Mouse (Mus musculus) liver, embryonic 12.5 days (tissue): ENCODE data around the gene Usp8. TPM values are rescaled to one million over a fixed set of nuclear protein-coding genes. Genes with fewer than 3 reads are reported as not detected.
A peak's percentile ranks its signal among the peaks of the same experiment; 100 is the strongest.

Experiments used
- ATAC-seq: fragments of 200-750 bp; cut with Nextera tagmentation; 2 replicates; pipeline ENCODE4 v1.8.0; 2017; ENCODE audit warnings: moderate number of reproducible peaks, mild to moderate bottlenecking, moderate library complexity
- H3K27ac ChIP-seq: fragments of 300-500 bp; sonication (generic); 2 replicates; pipeline ENCODE4 v1.5.1; 2016; ENCODE audit warnings: mild to moderate bottlenecking
- H3K27me3 ChIP-seq: fragments of 300-500 bp; sonication (generic); replicated peaks from 2 replicates; pipeline ENCODE4 v1.6.1; 2016; ENCODE audit warnings: mild to moderate bottlenecking, moderate library complexity
- H3K36me3 ChIP-seq: fragments of 300-500 bp; sonication (generic); 2 replicates; pipeline ENCODE4 v1.6.1; 2016; ENCODE audit warnings: mild to moderate bottlenecking, moderate library complexity
- H3K4me1 ChIP-seq: fragments of 300-500 bp; sonication (generic); 2 replicates; pipeline ENCODE4 v1.6.1; 2016
- H3K4me2 ChIP-seq: fragments of 300-500 bp; sonication (generic); 2 replicates; pipeline ENCODE4 v1.6.1; 2016; ENCODE audit warnings: mild to moderate bottlenecking, moderate library complexity
- H3K4me3 ChIP-seq: fragments of 300-500 bp; sonication (generic); 2 replicates; pipeline ENCODE4 v1.5.1; 2016; ENCODE audit warnings: mild to moderate bottlenecking, moderate library complexity
- H3K9ac ChIP-seq: fragments of 300-500 bp; sonication (generic); 2 replicates; pipeline ENCODE4 v1.6.1; 2016; ENCODE audit warnings: mild to moderate bottlenecking, moderate library complexity
- H3K9me3 ChIP-seq: fragments of 300-500 bp; sonication (generic); replicated peaks from 2 replicates; pipeline ENCODE4 v1.6.1; 2016; ENCODE audit warnings: mild to moderate bottlenecking, moderate library complexity
- WGBS: fragments of 180-500 bp; shearing (Covaris S2); methylation state at CpG from one replicate; pipeline ENCODE4 v1.1.7; 2016; ENCODE audit not compliant: insufficient replicate concordance; 5-methylcytosine and 5-hydroxymethylcytosine counted together
- polyA plus RNA-seq: library from polyadenylated mRNA; unstranded; fragments of >200 nt; fragmentation: Nextera tagmentation; extraction: Ambion mirVana; gene quantifications from 2 replicates; pipeline ENCODE4 v1.2.1, GENCODE M21; 2016

Usp8 gene
- polyA plus RNA-seq: 27.7 TPM in 2 replicates

GRCm38 (mm10) chr2:126706759-126707437, at the start of gene Usp8:
TSS of gene Usp8 (plus strand) at chr2:126707328.
- Histone ChIP-seq H3K36me3 (0 out of 2 replicates have a peak, but pooled peaks cover 3% of the 10 kb centered on the region), H3K4me1 (peaks cover 10% of the 10 kb centered on the region), H3K4me3 (peak within 1 kb of the TSS; percentile 94), H3K4me2 (peak within 1 kb of the TSS; percentile 84), H3K9me3 (no peaks in the 10 kb centered on the region), H3K9ac (peak within 1 kb of the TSS; percentile 88), H3K27ac (peak within 1 kb of the TSS; percentile 77), H3K27me3 (peaks cover 18% of the 10 kb centered on the region)
- 2% methylated on average over 47 of the region's 47 CpGs for WGBS
- ATAC-seq: peak; percentile 100

GRCm38 (mm10) chr2:126663481-126663880, 43.6 kb upstream of the Usp8 start:
- Histone ChIP-seq H3K9me3 (no peaks in the 10 kb centered on the region), H3K9ac (no peak overlapping the region), H3K4me1 (peaks cover 19% of the 10 kb centered on the region), H3K27me3 (no peaks in the 10 kb centered on the region), H3K4me2 (no peak overlapping the region), H3K27ac (no peak overlapping the region), H3K36me3 (0 out of 2 replicates have a peak, but pooled peaks cover 3% of the 10 kb centered on the region), H3K4me3 (no peak overlapping the region)
- no peak for ATAC-seq
- 44% methylated on average over 4 of the region's 4 CpGs for WGBS

- WGBS: 75% methylated on average over 3 of the region's 3 CpGs
- H3K9me3 ChIP-seq: no peaks in the 10 kb centered on the region
- no peak for ATAC-seq
These were observed 41.1 kb upstream of the Usp8 start for GRCm38 (mm10) chr2:126665984-126666383.

DNA sequence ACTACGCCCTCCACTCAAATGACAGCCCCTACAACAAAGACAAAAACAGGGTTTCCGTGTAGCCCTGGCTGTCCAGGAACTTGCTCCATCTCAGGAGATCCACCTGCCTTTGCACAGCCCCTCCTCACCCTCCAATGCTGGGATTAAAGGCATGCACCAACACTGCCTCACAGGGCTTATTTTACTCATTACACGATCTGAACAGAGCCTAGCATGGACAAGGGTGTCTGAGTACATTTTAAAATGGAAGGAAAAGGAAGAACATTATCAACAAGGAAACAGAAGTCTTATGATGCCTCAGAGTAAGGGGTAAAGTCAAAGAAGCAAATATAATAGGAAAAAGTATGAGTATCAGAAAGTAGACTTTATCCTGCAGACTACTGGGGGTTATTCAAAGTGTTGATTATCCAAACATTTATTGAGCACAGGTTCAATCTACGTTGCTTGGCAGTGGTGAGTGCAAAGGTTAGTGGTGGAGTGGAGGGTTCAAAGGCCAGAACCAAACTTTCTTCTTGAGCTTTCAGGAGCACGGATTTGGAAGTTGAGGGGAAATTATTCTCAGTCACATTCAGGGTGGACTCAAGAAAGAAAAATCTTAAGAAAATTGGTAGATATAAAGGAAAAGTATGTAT, 38.4 kb upstream of the Usp8 start:
- peaks cover 44% of the 10 kb centered on the region for H3K4me1 ChIP-seq
- H3K4me2 ChIP-seq: no peak overlapping the region
- WGBS: 73% methylated on average over 5 of the region's 5 CpGs
- no peak overlapping the region for H3K9ac ChIP-seq
- H3K27me3 ChIP-seq: no peaks in the 10 kb centered on the region
- no peak overlapping the region for H3K27ac ChIP-seq
- no peak for ATAC-seq
- no peaks in the 10 kb centered on the region for H3K9me3 ChIP-seq
- H3K4me3 ChIP-seq: no peak overlapping the region
- 0 out of 2 replicates have a peak, but pooled peaks cover 3% of the 10 kb centered on the region for H3K36me3 ChIP-seq

More at GRCm38 (mm10) chr2:126665984-126666383, 41.1 kb upstream of the Usp8 start:
- H3K4me3 ChIP-seq: no peak overlapping the region
- H3K36me3 ChIP-seq: 0 out of 2 replicates have a peak, but pooled peaks cover 3% of the 10 kb centered on the region
- H3K27ac ChIP-seq: no peak overlapping the region
- no peak overlapping the region for H3K4me2 ChIP-seq
- H3K9ac ChIP-seq: no peak overlapping the region
- no peaks in the 10 kb centered on the region for H3K27me3 ChIP-seq
- peaks cover 21% of the 10 kb centered on the region; the same call in 1 of the 2 replicates for H3K4me1 ChIP-seq

DNA sequence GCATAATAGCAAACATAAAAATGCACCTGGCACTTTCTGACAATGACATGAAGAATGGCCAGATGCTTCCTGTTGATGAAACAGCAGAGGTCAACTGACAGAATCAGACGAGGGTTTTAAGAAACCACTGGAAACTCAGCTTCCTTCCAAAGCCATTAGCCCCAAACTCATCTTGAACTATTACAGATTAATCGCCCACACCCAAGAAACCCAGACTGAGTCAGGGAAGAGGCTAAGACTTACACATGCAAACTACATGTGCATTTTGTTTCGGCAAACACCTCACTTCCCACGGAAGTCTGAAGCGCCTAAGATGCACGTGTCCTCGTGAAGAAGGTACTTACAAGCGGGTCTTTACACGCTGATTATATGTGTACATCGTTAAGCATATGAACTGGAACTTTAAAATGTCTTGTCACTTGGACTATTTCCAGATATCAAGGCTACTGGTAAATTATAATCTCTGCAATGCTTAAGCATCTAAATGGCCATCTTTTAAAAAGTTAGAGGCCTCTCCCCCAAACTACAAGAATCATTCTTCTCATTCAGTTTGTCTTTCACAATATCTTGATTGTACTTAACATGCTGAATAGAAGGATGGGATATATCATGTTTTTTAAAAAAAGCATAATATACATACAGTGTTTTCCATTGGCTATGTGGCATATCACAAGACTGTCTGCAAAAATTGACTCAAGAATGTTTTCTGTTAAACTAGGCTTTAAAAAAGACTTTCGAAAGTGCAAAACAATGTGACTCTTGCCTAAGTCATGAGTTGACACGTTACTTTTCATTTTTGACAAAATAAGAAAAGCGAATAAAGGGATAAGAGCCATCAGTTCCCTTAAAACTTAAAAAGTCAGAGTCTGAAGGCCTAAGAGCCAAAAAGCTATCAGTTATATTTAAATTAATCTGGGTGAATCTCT, 33.5 kb upstream of the Usp8 start:
- Histone ChIP-seq H3K4me3 (peak overlapping the region; percentile 98), H3K36me3 (peaks cover 6% of the 10 kb centered on the region), H3K9ac (peak overlapping the region; percentile 99), H3K9me3 (no peaks in the 10 kb centered on the region), H3K27ac (peak overlapping the region; percentile 96), H3K27me3 (no peaks in the 10 kb centered on the region), H3K4me1 (peaks cover 39% of the 10 kb centered on the region), H3K4me2 (peak overlapping the region; percentile 82)
- WGBS: 26% methylated on average over 13 of the region's 13 CpGs
- ATAC-seq: no peak

- Histone ChIP-seq H3K4me1 (peaks cover 34% of the 10 kb centered on the region), H3K4me3 (peak overlapping the region; percentile 98), H3K27me3 (no peaks in the 10 kb centered on the region), H3K36me3 (peaks cover 12% of the 10 kb centered on the region), H3K4me2 (peak overlapping the region; percentile 82), H3K27ac (peak overlapping the region; percentile 96), H3K9me3 (no peaks in the 10 kb centered on the region), H3K9ac (peak overlapping the region; percentile 99)
- WGBS: under 1% methylated on average over 77 of the region's 77 CpGs
- ATAC-seq: peak; percentile 65
These were observed 32.5 kb upstream of the Usp8 start for GRCm38 (mm10) chr2:126674441-126675168.

- Histone ChIP-seq H3K4me1 (peaks cover 34% of the 10 kb centered on the region), H3K9ac (peak overlapping the region; percentile 99), H3K27ac (peak overlapping the region; percentile 96), H3K36me3 (peaks cover 15% of the 10 kb centered on the region), H3K27me3 (no peaks in the 10 kb centered on the region), H3K9me3 (no peaks in the 10 kb centered on the region), H3K4me2 (peak overlapping the region; percentile 82), H3K4me3 (peak overlapping the region; percentile 98)
- ATAC-seq: peak; percentile 85
- under 1% methylated on average over 99 of the region's 99 CpGs for WGBS
These were observed 31.7 kb upstream of the Usp8 start for GRCm38 (mm10) chr2:126675169-126676121.

- Histone ChIP-seq H3K4me3 (peak within 1 kb of the TSS; percentile 98), H3K4me1 (peaks cover 34% of the 10 kb centered on the region), H3K36me3 (peaks cover 16% of the 10 kb centered on the region), H3K9me3 (no peaks in the 10 kb centered on the region), H3K9ac (peak within 1 kb of the TSS; percentile 99), H3K27me3 (no peaks in the 10 kb centered on the region), H3K4me2 (peak within 1 kb of the TSS; percentile 82), H3K27ac (peak within 1 kb of the TSS; percentile 96)
- WGBS: 16% methylated on average over 12 of the region's 12 CpGs
- ATAC-seq: no peak
These were observed 31.0 kb upstream of the Usp8 start, which contains the start of gene Gabpb1 for GRCm38 (mm10) chr2:126676122-126676515. TSS of gene Gabpb1 (minus strand) at chr2:126676337.

DNA sequence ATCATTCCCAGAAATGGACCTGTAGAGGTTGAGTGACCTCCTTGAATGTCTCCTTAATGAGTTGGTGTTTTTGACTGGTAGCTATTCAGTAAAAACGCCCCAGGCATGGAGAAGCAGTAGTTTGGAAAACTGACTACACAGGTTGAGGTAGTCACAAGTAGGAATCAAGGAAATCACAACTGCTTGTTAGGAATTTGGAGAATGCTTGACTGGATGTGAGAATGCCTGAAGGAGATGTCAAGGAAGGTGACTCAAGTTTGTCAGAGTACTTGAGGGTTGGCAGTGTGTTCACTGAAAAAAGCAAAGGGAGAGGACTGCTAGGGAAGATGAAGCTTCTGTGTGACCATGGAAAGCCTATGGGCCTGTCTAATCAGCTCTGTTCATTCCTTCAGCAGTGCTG, 29.8 kb upstream of the Usp8 start:
- no peak overlapping the region for H3K4me3 ChIP-seq
- ATAC-seq: no peak
- H3K36me3 ChIP-seq: peaks cover 16% of the 10 kb centered on the region
- H3K9ac ChIP-seq: no peak overlapping the region
- no peak overlapping the region for H3K27ac ChIP-seq
- peaks cover 27% of the 10 kb centered on the region for H3K4me1 ChIP-seq
- H3K9me3 ChIP-seq: no peaks in the 10 kb centered on the region
- H3K4me2 ChIP-seq: no peak overlapping the region
- no peaks in the 10 kb centered on the region for H3K27me3 ChIP-seq
- WGBS: 83% methylated on average over 1 of the region's 1 CpGs

- H3K27ac ChIP-seq: no peak overlapping the region
- H3K9me3 ChIP-seq: no peaks in the 10 kb centered on the region
- no peak overlapping the region for H3K9ac ChIP-seq
- H3K4me3 ChIP-seq: no peak overlapping the region
- H3K4me2 ChIP-seq: no peak overlapping the region
- no peaks in the 10 kb centered on the region for H3K27me3 ChIP-seq
- 38% methylated on average over 2 of the region's 2 CpGs for WGBS
- H3K4me1 ChIP-seq: peaks cover 8% of the 10 kb centered on the region; the same call in 1 of the 2 replicates
- H3K36me3 ChIP-seq: peaks cover 21% of the 10 kb centered on the region
- no peak for ATAC-seq
These were observed 24.8 kb upstream of the Usp8 start for GRCm38 (mm10) chr2:126682333-126682732.
